Mouse (Mus musculus): ENCODE results near the gene B3gnt9. TPM values are rescaled to one million over a fixed set of nuclear protein-coding genes. Genes with fewer than 3 reads are reported as not detected.
"Not testable (repeated sequence)": the region's sequence is repeated elsewhere in the genome, so short reads cannot be mapped to it uniquely, and the experiment has no call there.

Gene B3gnt9
- polyA plus RNA-seq, 1 experiment from 2014 or later = 11.9 TPM

DNA sequence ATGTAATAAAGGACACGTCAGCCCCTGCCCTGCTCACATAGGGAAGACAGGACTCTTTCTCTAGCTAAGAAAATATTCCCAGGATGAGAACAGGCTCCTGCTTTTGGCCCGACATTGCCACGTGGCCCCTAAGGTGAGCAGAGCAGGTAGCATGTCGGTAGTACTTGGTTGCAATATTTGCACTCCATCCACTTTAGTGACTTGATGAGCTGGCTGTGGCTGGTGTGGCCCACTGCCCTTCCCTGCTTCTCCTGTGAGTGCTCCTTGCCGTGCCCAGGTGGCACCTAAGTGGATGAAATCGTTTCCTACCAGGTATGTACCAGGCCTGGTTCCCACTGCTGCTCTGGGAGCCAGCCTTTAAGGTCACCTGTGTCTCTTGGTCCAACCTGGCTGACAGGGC, 3.0 kb downstream of the B3gnt9 start:
- WGBS = 92% methylated on average over 6 of the region's 6 CpGs
- Histone ChIP-seq H3K27ac (ENCODE audit: low read length) (no peak overlapping the region), H3K4me1 (ENCODE audit: insufficient read depth, low read length) (peaks cover 11% of the 10 kb centered on the region), H3K9me3 (ENCODE audit: low read length) (no peaks in the 10 kb centered on the region), H3K27me3 (ENCODE audit: insufficient read depth, low read length) (peaks cover 9% of the 10 kb centered on the region; the same call in 1 of the 2 replicates), H3K4me2 (replicated peaks; ENCODE audit: low read depth, low read length) (no peak overlapping the region), H3K4me3 (ENCODE audit: low read length) (no peak overlapping the region), H3K9ac (replicated peaks; ENCODE audit: low read length) (no peak overlapping the region), H3K36me3 (ENCODE audit: insufficient read depth, low read length) (peaks cover 41% of the 10 kb centered on the region)
- no peak for ATAC-seq (ENCODE audit: low FRiP score, low TSS enrichment)

DNA sequence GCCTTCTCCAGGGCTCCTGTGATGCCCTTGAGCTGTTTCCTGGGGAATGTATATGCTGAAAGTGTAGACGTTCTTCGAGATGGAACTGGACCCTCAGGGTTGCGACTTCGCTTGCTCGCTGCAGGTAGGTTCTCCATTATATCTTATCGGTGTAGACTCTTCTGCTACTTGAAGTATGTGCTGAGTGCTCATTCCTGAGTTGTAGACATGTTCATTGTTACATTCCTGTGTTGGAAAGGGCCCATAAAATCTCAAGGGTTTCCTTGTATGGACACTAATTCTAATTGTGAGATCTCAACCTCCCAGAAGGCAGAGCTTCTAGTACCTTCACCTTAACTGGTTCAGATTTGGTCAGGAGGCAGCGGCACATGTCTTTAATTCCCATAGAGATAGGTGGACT, 13.9 kb downstream of the B3gnt9 start:
- no peaks in the 10 kb centered on the region for H3K9me3 ChIP-seq (ENCODE audit: low read length)
- no peak overlapping the region for H3K27ac ChIP-seq (ENCODE audit: low read length)
- no peaks in the 10 kb centered on the region for H3K4me1 ChIP-seq (ENCODE audit: insufficient read depth, low read length)
- ATAC-seq (ENCODE audit: low FRiP score, low TSS enrichment) = no peak
- H3K4me2 ChIP-seq (replicated peaks; ENCODE audit: low read depth, low read length) = no peak overlapping the region
- no peak overlapping the region for H3K4me3 ChIP-seq (ENCODE audit: low read length)
- no peaks in the 10 kb centered on the region for H3K27me3 ChIP-seq (ENCODE audit: insufficient read depth, low read length)
- H3K9ac ChIP-seq (replicated peaks; ENCODE audit: low read length) = no peak overlapping the region
- 97% methylated on average over 7 of the region's 7 CpGs for WGBS
- H3K36me3 ChIP-seq (ENCODE audit: insufficient read depth, low read length) = peaks cover 30% of the 10 kb centered on the region

DNA sequence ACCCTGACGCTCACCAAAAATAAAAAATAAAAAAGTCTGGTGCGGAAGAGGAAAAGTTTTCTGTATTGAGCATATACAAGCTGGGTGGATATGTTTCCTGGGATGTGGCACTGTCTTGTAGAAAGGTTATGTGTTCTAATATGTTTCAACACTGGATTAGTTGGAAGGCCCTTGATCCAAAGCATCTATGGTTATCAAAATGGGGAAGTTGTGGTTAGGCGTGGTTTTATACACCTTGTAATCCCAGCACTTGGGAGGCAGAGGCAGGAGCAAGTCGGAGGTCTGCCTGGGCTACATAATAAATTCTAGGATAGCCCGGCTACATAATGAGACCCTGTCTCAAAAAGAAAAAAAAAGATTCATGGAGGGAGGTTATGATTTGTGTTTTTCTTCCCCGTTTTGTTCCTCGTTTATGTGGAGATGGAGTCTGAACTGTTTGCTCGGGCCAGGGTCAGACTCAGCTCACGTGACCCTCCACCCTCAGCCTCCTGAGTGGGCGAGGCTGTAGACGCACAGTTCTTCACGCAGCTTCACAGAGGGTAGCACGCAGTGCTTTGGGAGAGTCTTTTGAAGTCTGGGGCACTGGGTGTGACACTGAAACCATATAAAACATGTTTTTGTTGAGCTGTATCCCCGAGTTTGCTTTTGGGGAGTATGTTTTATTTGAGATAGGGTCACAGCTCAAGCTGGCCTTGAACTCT, 17.4 kb downstream of the B3gnt9 start:
- Histone ChIP-seq H3K9me3 (ENCODE audit: low read length) (no peaks in the 10 kb centered on the region), H3K27ac (ENCODE audit: low read length) (no peak overlapping the region), H3K9ac (replicated peaks; ENCODE audit: low read length) (no peak overlapping the region), H3K4me2 (replicated peaks; ENCODE audit: low read depth, low read length) (no peak overlapping the region), H3K4me3 (ENCODE audit: low read length) (no peak overlapping the region), H3K4me1 (ENCODE audit: insufficient read depth, low read length) (no peaks in the 10 kb centered on the region), H3K27me3 (ENCODE audit: insufficient read depth, low read length) (no peaks in the 10 kb centered on the region), H3K36me3 (ENCODE audit: insufficient read depth, low read length) (peaks cover 36% of the 10 kb centered on the region)
- 80% methylated on average over 14 of the region's 14 CpGs for WGBS
- no peak for ATAC-seq (ENCODE audit: low FRiP score, low TSS enrichment)

DNA sequence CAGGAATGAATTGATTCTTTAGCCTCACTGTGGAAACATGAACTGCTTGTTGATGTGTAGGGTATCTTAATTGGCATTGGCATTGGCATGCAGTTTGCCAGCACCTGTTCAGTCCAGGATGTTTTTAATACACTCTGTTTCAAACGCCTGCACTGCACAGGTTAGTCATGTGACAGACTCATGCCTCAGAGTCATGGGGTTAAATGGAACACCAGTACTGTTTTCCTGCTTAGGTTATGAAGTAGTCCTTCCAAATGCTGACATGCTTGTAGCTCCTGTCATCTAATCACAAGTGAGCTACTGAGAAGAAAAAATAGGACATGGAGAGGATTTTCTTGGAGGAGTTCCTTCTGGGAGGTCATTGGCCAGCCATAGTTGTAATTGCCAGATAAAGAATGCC, 19.7 kb downstream of the B3gnt9 start:
- no peaks in the 10 kb centered on the region for H3K27me3 ChIP-seq (ENCODE audit: insufficient read depth, low read length)
- ATAC-seq (ENCODE audit: low FRiP score, low TSS enrichment) = no peak
- no peak overlapping the region for H3K4me3 ChIP-seq (ENCODE audit: low read length)
- H3K36me3 ChIP-seq (ENCODE audit: insufficient read depth, low read length) = peaks cover 23% of the 10 kb centered on the region
- no peaks in the 10 kb centered on the region for H3K4me1 ChIP-seq (ENCODE audit: insufficient read depth, low read length)
- no peak overlapping the region for H3K4me2 ChIP-seq (replicated peaks; ENCODE audit: low read depth, low read length)
- H3K9ac ChIP-seq (replicated peaks; ENCODE audit: low read length) = no peak overlapping the region
- H3K27ac ChIP-seq (ENCODE audit: low read length) = no peak overlapping the region
- 68% methylated on average over 1 of the region's 1 CpGs for WGBS
- no peaks in the 10 kb centered on the region for H3K9me3 ChIP-seq (ENCODE audit: low read length)

DNA sequence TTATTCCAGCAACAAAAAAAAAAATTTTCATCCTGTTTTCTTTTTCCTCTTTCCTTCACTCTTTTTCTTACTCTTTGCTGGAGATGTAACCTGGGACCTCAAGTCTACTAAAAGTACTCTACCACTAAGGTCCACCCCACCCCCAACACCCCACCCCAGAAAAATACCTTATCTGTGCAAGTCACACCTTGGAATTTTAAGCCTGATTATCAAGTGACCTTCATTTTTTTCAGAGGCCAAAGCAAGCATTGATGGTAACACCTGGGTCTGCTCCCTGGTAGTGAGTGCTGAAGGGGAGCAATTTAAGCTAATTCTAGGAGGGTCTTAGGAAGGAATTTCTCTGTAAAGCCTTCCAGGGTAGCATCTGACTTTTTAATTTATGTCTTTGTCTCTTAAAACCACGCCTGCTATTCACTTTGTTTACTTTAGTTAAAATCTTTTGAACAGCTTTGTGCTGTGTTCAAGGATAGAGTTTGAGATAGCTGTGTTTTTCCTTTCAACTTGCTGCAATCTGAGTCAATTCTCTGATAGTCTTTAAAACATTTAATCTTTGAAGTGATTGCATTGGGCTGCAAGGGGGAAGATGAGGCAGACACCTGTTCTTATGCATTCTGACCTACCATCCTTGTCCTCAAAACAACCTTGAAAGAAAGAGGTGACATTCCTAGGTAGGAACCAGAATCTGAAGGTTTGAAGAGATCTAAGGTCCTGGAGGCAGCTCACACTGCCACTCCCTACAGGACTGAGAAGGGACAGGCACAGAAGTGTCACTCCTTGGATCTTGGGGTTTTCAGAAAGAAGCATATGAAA, 21.6 kb downstream of the B3gnt9 start:
- Histone ChIP-seq H3K36me3 (ENCODE audit: insufficient read depth, low read length) (peaks cover 6% of the 10 kb centered on the region), H3K9me3 (ENCODE audit: low read length) (no peaks in the 10 kb centered on the region), H3K27ac (ENCODE audit: low read length) (no peak overlapping the region), H3K4me2 (replicated peaks; ENCODE audit: low read depth, low read length) (no peak overlapping the region), H3K27me3 (ENCODE audit: insufficient read depth, low read length) (no peaks in the 10 kb centered on the region), H3K4me3 (ENCODE audit: low read length) (no peak overlapping the region), H3K9ac (replicated peaks; ENCODE audit: low read length) (no peak overlapping the region), H3K4me1 (ENCODE audit: insufficient read depth, low read length) (no peaks in the 10 kb centered on the region)
- WGBS = 36% methylated on average over 1 of the region's 1 CpGs
- ATAC-seq (ENCODE audit: low FRiP score, low TSS enrichment) = no peak

DNA sequence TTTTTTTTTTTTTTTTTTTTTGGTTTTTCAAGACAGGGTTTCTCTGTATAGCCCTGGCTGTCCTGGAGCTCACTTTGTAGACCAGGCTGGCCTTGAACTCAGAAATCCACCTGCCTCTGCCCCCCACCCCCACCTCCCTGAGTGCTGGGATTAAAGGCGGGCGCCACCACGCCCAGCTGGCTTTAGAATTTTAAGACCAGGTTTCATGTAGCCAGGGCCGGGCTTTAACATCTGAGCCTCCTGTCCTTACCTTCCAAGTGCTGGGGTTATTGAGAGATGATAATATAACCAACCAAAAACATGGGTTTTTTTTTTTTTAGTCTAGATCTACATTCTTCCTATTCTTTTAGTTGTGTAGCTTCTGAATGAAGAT, 22.6 kb downstream of the B3gnt9 start:
- H3K27ac ChIP-seq (ENCODE audit: low read length); H3K36me3 ChIP-seq (ENCODE audit: insufficient read depth, low read length); H3K27me3 ChIP-seq (ENCODE audit: insufficient read depth, low read length); H3K9me3 ChIP-seq (ENCODE audit: low read length); H3K4me1 ChIP-seq (ENCODE audit: insufficient read depth, low read length); ATAC-seq (ENCODE audit: low FRiP score, low TSS enrichment); H3K9ac ChIP-seq (replicated peaks; ENCODE audit: low read length); H3K4me3 ChIP-seq (ENCODE audit: low read length); H3K4me2 ChIP-seq (replicated peaks; ENCODE audit: low read depth, low read length): not testable (repeated sequence)
- 92% methylated on average over 4 of the region's 4 CpGs for WGBS

DNA sequence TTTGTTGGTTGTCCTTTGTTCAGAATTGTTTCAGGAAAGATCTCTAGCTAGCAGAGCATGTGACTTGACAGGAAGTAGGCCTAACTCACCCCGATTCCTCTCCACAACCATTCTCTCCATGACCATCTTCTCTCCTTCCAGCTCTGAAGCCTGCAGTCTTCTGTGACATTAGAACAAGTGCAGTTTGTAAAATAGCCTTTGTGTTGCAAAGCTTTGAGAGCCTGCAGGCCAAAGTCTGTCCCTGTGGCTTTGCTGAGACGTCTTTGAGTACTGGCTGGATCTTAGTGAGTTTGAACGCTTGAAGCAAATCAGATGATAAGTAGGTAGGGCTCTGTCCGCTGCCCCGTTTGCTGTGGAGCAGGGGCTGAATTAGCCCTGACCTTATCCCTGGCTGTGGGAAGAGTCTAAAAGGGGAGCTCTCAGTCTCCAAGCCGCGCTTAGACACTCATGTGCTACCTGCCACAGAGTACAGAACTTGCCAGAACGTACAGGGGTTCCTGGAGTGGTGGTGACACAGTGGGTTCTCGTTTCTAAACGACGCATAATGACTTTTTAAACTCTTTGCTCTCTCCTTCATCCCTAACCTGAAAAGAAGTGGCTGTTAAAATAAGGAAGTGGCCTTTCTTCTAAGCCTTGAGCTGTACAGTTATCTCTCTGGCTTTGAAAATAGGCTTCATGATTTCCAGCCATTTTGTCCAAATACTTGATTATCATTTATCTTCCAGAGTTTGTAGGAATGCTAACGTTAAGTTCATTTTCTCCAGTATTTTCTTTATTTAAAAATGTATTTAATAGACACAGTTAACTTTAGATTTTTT, 23.2 kb downstream of the B3gnt9 start:
- H3K4me1 ChIP-seq (ENCODE audit: insufficient read depth, low read length) = 0 out of 2 replicates have a peak, but pooled peaks cover 3% of the 10 kb centered on the region
- H3K36me3 ChIP-seq (ENCODE audit: insufficient read depth, low read length) = peaks cover 6% of the 10 kb centered on the region; the same call in 1 of the 2 replicates
- H3K4me2 ChIP-seq (replicated peaks; ENCODE audit: low read depth, low read length) = no peak overlapping the region
- WGBS = 90% methylated on average over 12 of the region's 12 CpGs
- H3K9ac ChIP-seq (replicated peaks; ENCODE audit: low read length) = no peak overlapping the region
- no peaks in the 10 kb centered on the region for H3K9me3 ChIP-seq (ENCODE audit: low read length)
- no peak overlapping the region for H3K27ac ChIP-seq (ENCODE audit: low read length)
- no peaks in the 10 kb centered on the region for H3K27me3 ChIP-seq (ENCODE audit: insufficient read depth, low read length)
- H3K4me3 ChIP-seq (ENCODE audit: low read length) = no peak overlapping the region
- ATAC-seq (ENCODE audit: low FRiP score, low TSS enrichment) = no peak

DNA sequence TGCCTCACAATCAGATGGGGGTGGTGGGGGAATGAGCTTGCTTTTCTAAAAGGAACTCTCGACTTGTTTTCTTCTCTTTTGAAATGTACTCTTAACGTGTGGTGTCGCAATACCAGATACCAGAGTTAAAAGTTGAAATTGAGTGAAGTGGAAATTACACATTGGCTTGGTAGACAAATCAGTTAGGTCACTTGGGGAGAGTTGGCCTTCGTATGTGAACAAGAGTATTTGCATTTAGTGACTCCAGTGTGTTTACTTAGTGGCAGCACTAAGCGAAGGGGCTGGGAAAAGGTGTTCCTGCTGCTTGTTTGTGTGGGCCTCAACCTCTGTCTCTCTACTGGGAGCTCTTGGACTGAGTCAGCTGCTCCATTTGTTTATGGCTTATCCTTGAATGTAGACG, 29.0 kb downstream of the B3gnt9 start:
- 19% methylated on average over 6 of the region's 6 CpGs for WGBS
- peak overlapping the region; percentile 99 for H3K4me3 ChIP-seq (ENCODE audit: low read length)
- H3K9ac ChIP-seq (replicated peaks; ENCODE audit: low read length) = peak overlapping the region; percentile 93
- no peaks in the 10 kb centered on the region for H3K36me3 ChIP-seq (ENCODE audit: insufficient read depth, low read length)
- H3K4me2 ChIP-seq (replicated peaks; ENCODE audit: low read depth, low read length) = peak overlapping the region; percentile 74
- no peak for ATAC-seq (ENCODE audit: low FRiP score, low TSS enrichment)
- no peaks in the 10 kb centered on the region for H3K27me3 ChIP-seq (ENCODE audit: insufficient read depth, low read length)
- H3K9me3 ChIP-seq (ENCODE audit: low read length) = no peaks in the 10 kb centered on the region
- H3K27ac ChIP-seq (ENCODE audit: low read length) = no peak overlapping the region
- peaks cover 17% of the 10 kb centered on the region for H3K4me1 ChIP-seq (ENCODE audit: insufficient read depth, low read length)

DNA sequence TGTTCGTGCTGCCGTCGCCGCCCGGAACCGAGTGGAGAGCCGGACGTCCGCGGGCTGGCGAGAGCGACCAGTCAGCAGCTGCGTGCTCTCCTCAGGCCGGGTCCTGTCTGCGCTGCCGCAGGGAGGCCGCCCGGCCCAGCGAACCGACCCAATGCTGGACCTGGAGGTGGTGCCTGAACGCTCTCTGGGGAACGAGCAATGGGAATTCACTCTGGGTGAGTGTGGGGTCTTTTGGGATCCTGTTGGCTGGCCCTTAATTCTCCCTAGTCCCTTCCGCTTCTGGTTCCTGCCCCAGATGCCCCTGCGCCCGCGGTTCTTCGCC, 29.7 kb downstream of the B3gnt9 start:
- H3K4me1 ChIP-seq (ENCODE audit: insufficient read depth, low read length) = peaks cover 17% of the 10 kb centered on the region
- H3K27ac ChIP-seq (ENCODE audit: low read length) = peak overlapping the region; percentile 91
- under 1% methylated on average over 25 of the region's 27 CpGs for WGBS
- H3K36me3 ChIP-seq (ENCODE audit: insufficient read depth, low read length) = no peaks in the 10 kb centered on the region
- peak overlapping the region; percentile 93 for H3K9ac ChIP-seq (replicated peaks; ENCODE audit: low read length)
- H3K4me2 ChIP-seq (replicated peaks; ENCODE audit: low read depth, low read length) = peak overlapping the region; percentile 74
- H3K27me3 ChIP-seq (ENCODE audit: insufficient read depth, low read length) = no peaks in the 10 kb centered on the region
- no peaks in the 10 kb centered on the region for H3K9me3 ChIP-seq (ENCODE audit: low read length)
- peak overlapping the region; percentile 99 for H3K4me3 ChIP-seq (ENCODE audit: low read length)
- no peak for ATAC-seq (ENCODE audit: low FRiP score, low TSS enrichment)

All from kidney, embryonic 16.5 days (tissue).